Mouse (Mus musculus) neural tube, embryonic 14.5 days (tissue): ENCODE results near the gene Pik3c2g. TPM values are rescaled to one million over a fixed set of nuclear protein-coding genes. Genes with fewer than 3 reads are reported as not detected.

Source experiments
- ATAC-seq: fragments of 200-750 bp; cut with Nextera tagmentation; 2 replicates; pipeline ENCODE4 v1.8.0; 2017; ENCODE audit warnings: low read depth, mild to moderate bottlenecking, moderate TSS enrichment, moderate library complexity
- H3K27ac ChIP-seq: fragments of 300-500 bp; sonication (generic); 2 replicates; pipeline ENCODE4 v1.5.1; 2014; ENCODE audit warnings: low read depth, mild to moderate bottlenecking, control low read depth, low read length, moderate library complexity, mixed read lengths
- H3K27me3 ChIP-seq: fragments of 300-500 bp; sonication (generic); 2 replicates; pipeline ENCODE4 v1.6.1; 2014; ENCODE audit warnings: low read length; ENCODE audit not compliant: control insufficient read depth, insufficient read depth
- H3K36me3 ChIP-seq: fragments of 300-500 bp; sonication (generic); 2 replicates; pipeline ENCODE4 v1.6.1; 2014; ENCODE audit warnings: low read length, mixed read lengths; ENCODE audit not compliant: control insufficient read depth, insufficient read depth
- H3K4me1 ChIP-seq: fragments of 300-500 bp; sonication (generic); 2 replicates; pipeline ENCODE4 v1.6.1; 2014; ENCODE audit warnings: low read length; ENCODE audit not compliant: control insufficient read depth, insufficient read depth
- H3K4me2 ChIP-seq: fragments of 300-500 bp; sonication (generic); 2 replicates; pipeline ENCODE4 v1.6.1; 2014; ENCODE audit warnings: mild to moderate bottlenecking, low read depth, low read length, control low read depth
- H3K4me3 ChIP-seq: fragments of 300-500 bp; sonication (generic); 2 replicates; pipeline ENCODE4 v1.5.1; 2014; ENCODE audit warnings: low read depth, low read length, control low read depth, mixed read lengths
- H3K9ac ChIP-seq: fragments of 300-500 bp; sonication (generic); replicated peaks from 2 replicates; pipeline ENCODE4 v1.6.1; 2014; ENCODE audit warnings: low read depth, mild to moderate bottlenecking, control low read depth, low read length, mixed read lengths
- H3K9me3 ChIP-seq: fragments of 300-500 bp; sonication (generic); 2 replicates; pipeline ENCODE4 v1.6.1; 2016; ENCODE audit warnings: low read length; ENCODE audit not compliant: control insufficient read depth
- WGBS: fragments of 180-500 bp; shearing (Covaris S2); extraction: QIAGEN DNeasy Blood & Tissue Kit; methylation state at CpG from one replicate; pipeline ENCODE4 v1.1.7; 2014; 5-methylcytosine and 5-hydroxymethylcytosine counted together
- polyA plus RNA-seq: library from polyadenylated mRNA; unstranded; fragments of >200 nt; fragmentation: Nextera tagmentation; extraction: Ambion mirVana; gene quantifications from 2 replicates; pipeline ENCODE4 v1.2.1, GENCODE M21; 2014

Pik3c2g gene
- polyA plus RNA-seq, 1 experiment from 2014 or later = 0.29 TPM

- H3K4me3 ChIP-seq = no peak overlapping the region
- no peaks in the 10 kb centered on the region for H3K4me1 ChIP-seq
- H3K27ac ChIP-seq = no peak overlapping the region
- no peak for ATAC-seq
- H3K9me3 ChIP-seq = no peaks in the 10 kb centered on the region
- no peak overlapping the region for H3K9ac ChIP-seq
- no peaks in the 10 kb centered on the region for H3K27me3 ChIP-seq
- H3K4me2 ChIP-seq = no peak overlapping the region
- 82% methylated on average over 4 of the region's 4 CpGs for WGBS
- no peaks in the 10 kb centered on the region for H3K36me3 ChIP-seq
Observed at GRCm38 (mm10) chr6:139971608-139972298, 384.7 kb downstream of the Pik3c2g start.

GRCm38 (mm10) chr6:139974668-139975067 is 387.6 kb downstream of the Pik3c2g start:
- Histone ChIP-seq H3K27me3 (no peaks in the 10 kb centered on the region), H3K36me3 (no peaks in the 10 kb centered on the region), H3K27ac (no peak overlapping the region), H3K9ac (no peak overlapping the region), H3K4me2 (no peak overlapping the region), H3K4me3 (no peak overlapping the region), H3K4me1 (no peaks in the 10 kb centered on the region), H3K9me3 (no peaks in the 10 kb centered on the region)
- no peak for ATAC-seq
- WGBS = 85% methylated on average over 5 of the region's 5 CpGs

GRCm38 (mm10) chr6:139978114-139978513 is 391.1 kb downstream of the Pik3c2g start:
- whole genome bisulfite sequencing = 56% methylated on average over 3 of the region's 3 CpGs
- ATAC-seq = no peak

GRCm38 (mm10) chr6:139981061-139981460 is 394.0 kb downstream of the Pik3c2g start:
- Histone ChIP-seq H3K9ac (no peak overlapping the region), H3K4me3 (no peak overlapping the region), H3K36me3 (no peaks in the 10 kb centered on the region), H3K9me3 (no peaks in the 10 kb centered on the region), H3K4me2 (no peak overlapping the region), H3K4me1 (no peaks in the 10 kb centered on the region), H3K27me3 (no peaks in the 10 kb centered on the region), H3K27ac (no peak overlapping the region)
- no peak for ATAC-seq

More at GRCm38 (mm10) chr6:139978114-139978513, 391.1 kb downstream of the Pik3c2g start:
- H3K4me1 ChIP-seq = no peaks in the 10 kb centered on the region
- H3K27me3 ChIP-seq = no peaks in the 10 kb centered on the region
- no peak overlapping the region for H3K4me3 ChIP-seq
- no peak overlapping the region for H3K9ac ChIP-seq
- no peaks in the 10 kb centered on the region for H3K36me3 ChIP-seq
- H3K27ac ChIP-seq = no peak overlapping the region
- no peaks in the 10 kb centered on the region for H3K9me3 ChIP-seq
- no peak overlapping the region for H3K4me2 ChIP-seq

- H3K4me2 ChIP-seq = no peak overlapping the region
- no peaks in the 10 kb centered on the region for H3K36me3 ChIP-seq
- no peaks in the 10 kb centered on the region for H3K9me3 ChIP-seq
- 85% methylated on average over 3 of the region's 3 CpGs for WGBS
- no peak overlapping the region for H3K4me3 ChIP-seq
- H3K4me1 ChIP-seq = no peaks in the 10 kb centered on the region
- H3K27ac ChIP-seq = no peak overlapping the region
- no peak overlapping the region for H3K9ac ChIP-seq
- H3K27me3 ChIP-seq = no peaks in the 10 kb centered on the region
- no peak for ATAC-seq
Observed at GRCm38 (mm10) chr6:139984069-139984468, 397.0 kb downstream of the Pik3c2g start.

GRCm38 (mm10) chr6:139986564-139986963 is 399.5 kb downstream of the Pik3c2g start:
- Histone ChIP-seq H3K4me2 (no peak overlapping the region), H3K9ac (no peak overlapping the region), H3K9me3 (no peaks in the 10 kb centered on the region), H3K36me3 (no peaks in the 10 kb centered on the region), H3K27me3 (no peaks in the 10 kb centered on the region), H3K4me3 (no peak overlapping the region), H3K27ac (no peak overlapping the region), H3K4me1 (no peaks in the 10 kb centered on the region)
- 91% methylated on average over 2 of the region's 2 CpGs for WGBS
- no peak for ATAC-seq

- H3K4me2 ChIP-seq = no peak overlapping the region
- no peaks in the 10 kb centered on the region for H3K4me1 ChIP-seq
- H3K27me3 ChIP-seq = no peaks in the 10 kb centered on the region
- WGBS = 60% methylated on average over 6 of the region's 6 CpGs
- no peak for ATAC-seq
- no peak overlapping the region for H3K27ac ChIP-seq
- H3K36me3 ChIP-seq = no peaks in the 10 kb centered on the region
- no peak overlapping the region for H3K9ac ChIP-seq
- H3K4me3 ChIP-seq = no peak overlapping the region
- no peaks in the 10 kb centered on the region for H3K9me3 ChIP-seq
Observed at GRCm38 (mm10) chr6:139989075-139989474, 402.1 kb downstream of the Pik3c2g start.

GRCm38 (mm10) chr6:139989597-139989996 is 402.6 kb downstream of the Pik3c2g start:
- Histone ChIP-seq H3K4me1 (no peaks in the 10 kb centered on the region), H3K4me2 (no peak overlapping the region), H3K27ac (no peak overlapping the region), H3K9me3 (no peaks in the 10 kb centered on the region), H3K36me3 (no peaks in the 10 kb centered on the region), H3K4me3 (no peak overlapping the region), H3K27me3 (no peaks in the 10 kb centered on the region), H3K9ac (no peak overlapping the region)
- ATAC-seq = no peak
- WGBS = 86% methylated on average over 10 of the region's 10 CpGs

GRCm38 (mm10) chr6:140005181-140005580 is 418.2 kb downstream of the Pik3c2g start:
- Histone ChIP-seq H3K27ac (no peak overlapping the region), H3K27me3 (no peaks in the 10 kb centered on the region), H3K9ac (no peak overlapping the region), H3K4me2 (no peak overlapping the region), H3K4me3 (no peak overlapping the region), H3K4me1 (no peaks in the 10 kb centered on the region), H3K36me3 (no peaks in the 10 kb centered on the region), H3K9me3 (peaks cover 3% of the 10 kb centered on the region; the same call in 1 of the 2 replicates)
- 85% methylated on average over 3 of the region's 3 CpGs for WGBS
- no peak for ATAC-seq
